Mouse (Mus musculus) lung, postnatal 0 days (tissue): ENCODE data around the gene Mterf2.

ENCODE experiments used
- CTCF ChIP-seq: IDR thresholded peaks from 2 replicates; pipeline ENCODE4 v1.5.1; 2016; ENCODE audit warnings: antibody characterized with exemption, mild to moderate bottlenecking
- EP300 ChIP-seq: IDR thresholded peaks from 2 replicates; pipeline ENCODE4 v1.6.1; 2016; ENCODE audit warnings: antibody characterized with exemption, mild to moderate bottlenecking, control low read depth

DNA sequence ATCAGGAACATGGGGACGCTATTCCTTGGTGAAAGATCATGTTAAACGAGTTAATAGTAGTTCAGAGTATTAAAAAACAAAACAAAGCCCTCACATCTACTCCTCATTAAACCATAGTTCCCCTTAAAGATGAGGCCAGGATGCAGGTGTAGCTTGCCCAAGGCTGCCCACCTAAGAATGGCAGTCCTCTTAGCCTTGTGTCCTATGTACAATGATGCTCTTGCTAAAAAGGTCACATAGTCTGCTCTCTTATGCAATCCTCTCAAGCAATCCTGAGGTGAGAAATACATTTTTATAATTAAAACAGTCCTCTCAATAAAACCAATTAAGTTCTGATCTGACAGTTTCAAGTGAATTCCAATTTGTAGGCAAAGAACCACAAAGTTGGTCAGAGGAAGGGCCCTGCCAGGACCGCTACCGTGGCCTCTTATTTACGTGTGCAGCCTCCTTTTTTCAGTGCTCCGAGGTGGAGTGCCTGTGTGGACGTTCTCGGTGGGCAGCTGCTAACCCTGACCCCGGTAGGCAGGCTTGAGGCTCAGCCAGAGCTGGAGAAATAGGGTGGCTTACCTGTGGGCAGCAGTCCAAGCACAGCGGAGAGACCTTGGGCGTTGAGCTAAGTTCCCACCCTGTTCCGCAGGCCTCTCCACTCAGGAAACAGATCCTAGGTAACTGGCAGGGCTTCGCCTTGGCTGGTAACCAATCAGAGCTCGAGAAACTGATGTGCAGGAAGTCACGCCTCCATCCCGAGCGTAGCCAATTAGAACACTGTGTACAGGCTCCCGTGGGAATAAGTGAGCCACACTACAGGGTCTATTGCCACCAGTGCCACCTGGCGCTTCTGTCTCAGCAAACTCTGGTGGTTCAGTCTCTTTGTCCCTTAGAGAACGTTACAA is at the start of gene Mterf2:
- no peak for TF ChIP-seq EP300
- TF ChIP-seq CTCF = peak; percentile 61
